Comparison of ENCODE assay signal across 9 mouse cellular contexts in the genomic region with DNA sequence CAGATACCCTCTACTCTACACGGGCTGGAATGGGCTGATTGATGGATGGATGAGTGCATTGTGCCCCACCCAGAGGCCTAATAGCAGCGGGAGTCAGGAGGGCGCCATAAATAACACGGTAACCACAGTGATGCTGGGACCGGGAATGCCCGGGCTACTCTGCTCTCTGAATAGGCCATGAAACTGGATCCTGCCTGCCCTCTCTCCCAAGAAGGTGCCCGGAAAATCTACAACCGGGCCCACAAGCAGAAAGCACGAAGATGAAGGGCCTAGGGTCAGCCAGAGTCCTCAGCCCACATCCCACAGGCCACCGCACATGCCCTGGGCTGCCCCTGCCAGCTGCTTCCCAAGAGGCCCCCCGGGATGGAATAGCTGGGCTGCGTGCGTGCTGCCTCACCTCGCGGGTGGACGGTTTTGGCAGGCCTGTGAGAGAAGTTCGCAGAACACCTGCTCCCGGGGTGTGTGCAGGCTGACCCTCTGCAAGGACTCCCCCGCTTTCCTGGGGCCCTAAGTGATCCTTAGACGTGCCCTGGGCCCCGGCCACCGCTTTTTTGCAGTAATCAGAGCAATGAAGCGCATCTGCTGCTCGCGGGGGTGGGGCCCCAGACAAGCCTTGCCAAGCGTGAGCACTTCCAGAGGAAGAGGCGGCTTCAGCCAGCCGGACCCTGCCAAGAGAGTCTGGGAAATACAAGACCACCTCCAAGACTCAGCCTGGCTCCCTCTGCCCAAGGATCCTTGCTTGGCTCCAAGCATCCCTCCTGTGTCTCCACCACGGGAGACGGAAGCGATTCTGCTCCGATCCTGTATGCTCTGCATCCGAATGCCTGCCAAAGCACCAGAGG.
DNase-seq lines count a peak whose midpoint lies in the region; ATAC-seq and TF ChIP-seq lines count a peak whose summit lies in the region.
"Had no signal": no experiment of that assay in that cellular context is flagged by ENCODE, and none has a peak within 500 bp of the region (broad histone marks: within the 10 kb centered on the region; RNA-seq: fewer than 3 reads in every experiment).

No protein-coding gene starts in this region.

- WGBS in heart, embryonic 12.5 days, result 28% methylated on average over 33 of the region's 33 CpGs
- 28% methylated on average over 33 of the region's 33 CpGs for WGBS in forebrain, embryonic 10.5 days
- 12% methylated on average over 33 of the region's 33 CpGs for WGBS in limb, embryonic 11.5 days
- 19% methylated on average over 33 of the region's 33 CpGs for WGBS in stomach, postnatal 0 days

- peak overlapping the region; percentile 15; the same call in 1 of the 2 replicates for H3K4me3 ChIP-seq in heart, embryonic 12.5 days
- H3K4me3 ChIP-seq in ES-Bruce4 (ENCODE audit: low read depth, low read length), result peak overlapping the region; percentile 12
- peak overlapping the region; percentile 27; the same call in 1 of the 2 replicates for H3K4me3 ChIP-seq in forebrain, embryonic 10.5 days
- H3K4me3 ChIP-seq in limb, embryonic 11.5 days (ENCODE audit: low read depth, low read length), result no peak overlapping the region
- H3K4me3 ChIP-seq in stomach, postnatal 0 days (ENCODE audit: low read depth, low read length), result no peak overlapping the region

- H3K4me1 ChIP-seq in heart, embryonic 12.5 days (replicated peaks), result peaks cover 8% of the 10 kb centered on the region
- no peaks in the 10 kb centered on the region for H3K4me1 ChIP-seq in ES-Bruce4 (ENCODE audit: control insufficient read depth, insufficient read depth, low read length)
- H3K4me1 ChIP-seq in forebrain, embryonic 10.5 days, result peaks cover 13% of the 10 kb centered on the region
- peaks cover 7% of the 10 kb centered on the region for H3K4me1 ChIP-seq in limb, embryonic 11.5 days (ENCODE audit: control insufficient read depth, insufficient read depth, low read length)
- H3K4me1 ChIP-seq in stomach, postnatal 0 days (replicated peaks; ENCODE audit: control insufficient read depth, insufficient read depth), result no peaks in the 10 kb centered on the region

- TF ChIP-seq EP300 in ES-Bruce4 (IDR thresholded peaks at IDR 0.05; ENCODE audit: insufficient read depth, low read depth, low read length), result no peak
- no peak for TF ChIP-seq EP300 in stomach, postnatal 0 days (optimal IDR thresholded peaks at IDR 0.05)

- ATAC-seq in heart, embryonic 12.5 days (ENCODE audit: insufficient number of reproducible peaks, low FRiP score), result peak; percentile 29; the same call in 1 of the 2 replicates
- ATAC-seq in limb, embryonic 11.5 days (ENCODE audit: insufficient number of reproducible peaks, low FRiP score, low TSS enrichment, low read depth), result peak; percentile 57; the same call in 1 of the 2 replicates
- no peak for ATAC-seq in stomach, postnatal 0 days (ENCODE audit: low FRiP score, low TSS enrichment)

- no peak overlapping the region for H3K27ac ChIP-seq in heart, embryonic 12.5 days (ENCODE audit: poor library complexity, severe bottlenecking)
- no peak overlapping the region for H3K27ac ChIP-seq in ES-Bruce4 (ENCODE audit: insufficient read depth, low read length)
- peak overlapping the region; percentile 60 for H3K27ac ChIP-seq in forebrain, embryonic 10.5 days
- no peak overlapping the region for H3K27ac ChIP-seq in limb, embryonic 11.5 days (replicated peaks; ENCODE audit: low read depth, low read length)
- H3K27ac ChIP-seq in stomach, postnatal 0 days (replicated peaks), result no peak overlapping the region

- no peak for DNase-seq in heart, postnatal 36 days
- DNase-seq in forebrain, embryonic 10.5 days (ENCODE audit: extremely low spot score, low spot score), result no peak
- DNase-seq in limb, embryonic 11.5 days (ENCODE audit: low spot score), result peak; percentile 56
- no peak for DNase-seq in stomach, postnatal 0 days (ENCODE audit: low spot score)
- no peak for DNase-seq in frontal cortex, postnatal 10 days (ENCODE audit: low spot score in 2 of 2)
- DNase-seq in adrenal gland, postnatal 25 days, result no peak

- no peak for TF ChIP-seq POLR2A in ES-Bruce4 (IDR thresholded peaks at IDR 0.05; ENCODE audit: insufficient read depth, low read length)

- peaks cover 15% of the 10 kb centered on the region for H3K27me3 ChIP-seq in heart, embryonic 12.5 days (replicated peaks)
- no peaks in the 10 kb centered on the region for H3K27me3 ChIP-seq in ES-Bruce4 (ENCODE audit: control insufficient read depth, insufficient read depth, low read length, poor library complexity, severe bottlenecking)
- H3K27me3 ChIP-seq in forebrain, embryonic 10.5 days (ENCODE audit: poor library complexity, severe bottlenecking), result peaks cover 38% of the 10 kb centered on the region
- H3K27me3 ChIP-seq in limb, embryonic 11.5 days (ENCODE audit: control insufficient read depth, insufficient read depth, low read length), result peaks cover 14% of the 10 kb centered on the region
- H3K27me3 ChIP-seq in stomach, postnatal 0 days (ENCODE audit: control insufficient read depth, insufficient read depth, low read length), result no peaks in the 10 kb centered on the region
- H3K27me3 ChIP-seq: CH12.LX had no signal

- no peak overlapping the region; the same call in 1 of the 2 replicates for H3K9ac ChIP-seq in heart, embryonic 12.5 days
- H3K9ac ChIP-seq in ES-Bruce4 (ENCODE audit: low read depth, poor library complexity, severe bottlenecking), result peak overlapping the region; percentile 15; the same call in 1 of the 2 replicates
- H3K9ac ChIP-seq in limb, embryonic 11.5 days (ENCODE audit: low read length), result no peak overlapping the region
- no peak overlapping the region for H3K9ac ChIP-seq in stomach, postnatal 0 days (ENCODE audit: low read length)

- H3K36me3 ChIP-seq in heart, embryonic 12.5 days, result no peaks in the 10 kb centered on the region
- no peaks in the 10 kb centered on the region for H3K36me3 ChIP-seq in ES-Bruce4 (ENCODE audit: control insufficient read depth, insufficient read depth, low read length, poor library complexity, severe bottlenecking)
- no peaks in the 10 kb centered on the region for H3K36me3 ChIP-seq in forebrain, embryonic 10.5 days (replicated peaks)
- no peaks in the 10 kb centered on the region for H3K36me3 ChIP-seq in limb, embryonic 11.5 days (ENCODE audit: control insufficient read depth, insufficient read depth, low read length)
- H3K36me3 ChIP-seq in stomach, postnatal 0 days (ENCODE audit: control insufficient read depth, insufficient read depth, low read length), result no peaks in the 10 kb centered on the region

- peak overlapping the region; percentile 40 for H3K4me2 ChIP-seq in heart, embryonic 12.5 days
- peak overlapping the region; percentile 23; the same call in 1 of the 2 replicates for H3K4me2 ChIP-seq in limb, embryonic 11.5 days (ENCODE audit: low read depth, severe bottlenecking)
- H3K4me2 ChIP-seq in stomach, postnatal 0 days (replicated peaks; ENCODE audit: low read depth), result peak overlapping the region; percentile 25

- TF ChIP-seq CTCF in ES-Bruce4 (IDR thresholded peaks at IDR 0.05; ENCODE audit: low read depth, low read length), result no peak
- TF ChIP-seq CTCF in stomach, postnatal 0 days (IDR thresholded peaks at IDR 0.05; ENCODE audit: low read depth), result no peak

- intact Hi-C loops in heart, postnatal 36 days (cut with DNase I), result no loop called here

- H3K9me3 ChIP-seq in heart, embryonic 12.5 days (replicated peaks), result no peaks in the 10 kb centered on the region; the same call in 1 of the 2 replicates
- H3K9me3 ChIP-seq in ES-Bruce4 (replicated peaks; ENCODE audit: control insufficient read depth, insufficient read depth, low read length, poor library complexity, severe bottlenecking), result no peaks in the 10 kb centered on the region
- peaks cover 4% of the 10 kb centered on the region; the same call in 1 of the 2 replicates for H3K9me3 ChIP-seq in forebrain, embryonic 10.5 days
- H3K9me3 ChIP-seq in limb, embryonic 11.5 days (ENCODE audit: control insufficient read depth, low read length), result no peaks in the 10 kb centered on the region
- no peaks in the 10 kb centered on the region for H3K9me3 ChIP-seq in stomach, postnatal 0 days (ENCODE audit: control insufficient read depth, low read length)

Comparison
In these comparisons a context has a peak if more than half of its experiments do, and no peak if none do; other contexts are left out.
1. H3K4me3 ChIP-seq: peak in heart, embryonic 12.5 days (single experiment), ES-Bruce4 (single experiment) and forebrain, embryonic 10.5 days (single experiment); none in limb, embryonic 11.5 days (single experiment) and stomach, postnatal 0 days (single experiment).
2. Peak in every context shown above with its lines, with median percentiles within 50 percentile points of each other: H3K4me2 ChIP-seq.